Mouse (Mus musculus) heart, postnatal 10 days (tissue): ENCODE measurements around the gene Tmem89. TPM values are rescaled to one million over a fixed set of nuclear protein-coding genes. Genes with fewer than 3 reads are reported as not detected.

Experiments
- total RNA-seq, 2 experiments: library from RNA; stranded (reverse); gene quantifications; 2 replicates each; pipeline ENCODE4 v1.2.3; 2021

The Tmem89 gene
- total RNA-seq, 2 experiments from 2014 or later = not detected

Other genes starting within 250 kb of the Tmem89 start
- gene Prkar2a, start 225.3 kb upstream of the Tmem89 start, total RNA-seq = 10 to 100 TPM; 73.4 to 79.1 TPM
- gene Ip6k2, start 130.8 kb upstream of the Tmem89 start, total RNA-seq = 10 to 100 TPM; 39.6 to 42.0 TPM
- gene Nckipsd, start 106.3 kb upstream of the Tmem89 start, total RNA-seq = 10 to 100 TPM in 1 of 2 experiments, 1 to 10 TPM in 1; 9.0 to 11.5 TPM
- under 1 TPM; 0.22 to 0.24 TPM for gene Celsr3, start 88.3 kb upstream of the Tmem89 start, total RNA-seq
- 10 to 100 TPM; 13.6 to 18.0 TPM for gene Slc26a6, start 61.3 kb upstream of the Tmem89 start, total RNA-seq
- 1,000 to 10,000 TPM; 1,923 to 1,927 TPM for gene Uqcrc1, start 22.0 kb downstream of the Tmem89 start, total RNA-seq
- 1 to 10 TPM; 1.3 TPM for gene Col7a1, start 39.0 kb downstream of the Tmem89 start, total RNA-seq
- not detected for gene Ucn2, start 71.4 kb downstream of the Tmem89 start, total RNA-seq
- gene Pfkfb4, start 77.2 kb downstream of the Tmem89 start, total RNA-seq = 1 to 10 TPM; 2.4 TPM
- 10 to 100 TPM; 51.6 to 53.2 TPM for gene Shisa5, start 123.9 kb downstream of the Tmem89 start, total RNA-seq
- 10 to 100 TPM in 1 of 2 experiments, 1 to 10 TPM in 1; 9.8 to 12.2 TPM for gene Trex1, start 145.1 kb downstream of the Tmem89 start, total RNA-seq
- 10 to 100 TPM in 1 of 2 experiments, 1 to 10 TPM in 1; 9.2 to 10.4 TPM for gene Atrip, start 159.5 kb downstream of the Tmem89 start, total RNA-seq
- gene Ccdc51, start 167.9 kb downstream of the Tmem89 start, total RNA-seq = 10 to 100 TPM; 10.3 to 12.4 TPM
- 100 to 1,000 TPM; 272 to 274 TPM for gene Tma7, start 168.0 kb downstream of the Tmem89 start, total RNA-seq
- gene Plxnb1, start 180.8 kb downstream of the Tmem89 start, total RNA-seq = 10 to 100 TPM; 23.8 to 28.3 TPM
- gene Fbxw21, start 247.4 kb downstream of the Tmem89 start, total RNA-seq = not detected